Mouse (Mus musculus): Measurements from ENCODE around the gene Prrg1.
"Not testable (repeated sequence)": the region's sequence is repeated elsewhere in the genome, so short reads cannot be mapped to it uniquely, and the experiment has no call there.

DNA sequence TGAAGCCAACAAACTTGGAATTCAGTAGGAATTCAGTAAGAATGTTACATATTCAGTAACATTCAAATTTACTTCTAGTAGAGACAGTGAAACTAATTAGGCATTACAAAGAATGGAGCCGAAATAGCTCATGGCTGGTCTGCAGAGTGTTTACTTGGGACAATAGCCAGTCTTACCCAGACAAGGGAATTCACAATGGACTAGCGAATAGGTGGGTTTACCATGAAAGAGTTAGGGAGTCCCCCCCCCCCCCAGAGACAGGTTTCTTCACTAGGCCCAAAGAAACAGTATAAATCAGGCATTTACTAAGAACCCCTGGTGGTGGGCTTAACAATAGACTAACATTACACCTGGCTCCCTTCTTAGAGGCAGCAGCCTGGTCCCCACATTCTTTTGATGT, 180.3 kb downstream of the Prrg1 start:
- not testable (repeated sequence) for TF ChIP-seq POLR2A (IDR thresholded peaks at IDR 0.05; ENCODE audit: low read depth, low read length); CTCF (IDR thresholded peaks at IDR 0.05; ENCODE audit: extremely low read depth, insufficient read depth, insufficient read length, insufficient replicate concordance)

Measured in spleen, adult 2 months (tissue).